Mouse (Mus musculus) ovary, postnatal 10 days (tissue): ENCODE results near the gene Gm10803.

Source experiments
- DNase-seq: peaks from one replicate; pipeline ENCODE4 v3.0.0; 2022; ENCODE audit warnings: low spot score

The Gm10803 gene

DNA sequence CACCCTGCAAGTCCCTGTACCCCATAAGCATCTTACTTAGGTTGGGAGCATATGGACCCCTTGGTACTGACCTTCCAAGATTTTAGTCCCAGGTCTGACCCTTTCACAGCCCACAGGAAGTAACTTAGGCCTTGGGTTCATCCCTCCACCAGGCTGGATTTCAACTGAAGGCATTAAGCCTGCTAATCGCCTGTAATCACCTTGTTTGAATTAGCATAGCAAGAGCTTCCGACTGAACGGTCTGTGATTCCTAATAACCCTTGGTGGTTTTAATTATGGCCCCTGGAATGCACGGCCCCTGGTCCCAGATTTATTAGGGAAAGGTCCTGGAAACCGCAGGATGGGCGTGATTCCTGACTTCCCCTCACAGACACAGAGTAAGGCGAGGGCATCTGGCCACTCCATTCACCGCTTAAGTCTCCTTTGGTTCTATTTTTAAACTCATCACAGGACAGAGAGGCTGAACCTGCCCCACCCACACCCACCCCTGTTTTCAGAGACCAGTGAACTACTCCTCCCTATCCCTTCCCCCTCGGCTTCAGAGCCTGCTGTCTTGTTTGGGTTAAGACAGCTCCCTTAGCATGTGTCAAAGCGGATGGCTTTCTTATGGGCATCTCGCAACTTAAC, 31.9 kb downstream of the Gm10803 start:
- no peak for DNase-seq

DNA sequence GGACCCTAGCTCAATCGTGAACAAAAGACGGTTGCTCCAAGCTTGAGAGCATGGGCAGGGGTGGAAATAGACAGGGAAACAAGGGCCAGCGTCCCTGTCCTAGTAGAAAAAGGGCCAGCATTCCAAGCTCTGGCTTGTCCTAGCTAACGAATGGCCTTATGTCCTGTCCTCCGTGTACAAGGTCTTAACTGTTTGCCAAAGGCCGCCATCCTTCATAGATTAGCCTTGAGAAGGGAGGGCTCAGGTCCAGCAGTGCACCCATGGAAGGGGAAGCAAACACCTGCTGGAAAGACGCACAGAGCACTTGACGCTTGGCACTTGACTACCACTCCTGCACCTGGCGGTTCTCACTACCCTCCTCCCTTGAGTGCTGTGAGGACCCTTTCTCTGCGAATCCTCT, 32.8 kb downstream of the Gm10803 start:
- no peak for DNase-seq

DNA sequence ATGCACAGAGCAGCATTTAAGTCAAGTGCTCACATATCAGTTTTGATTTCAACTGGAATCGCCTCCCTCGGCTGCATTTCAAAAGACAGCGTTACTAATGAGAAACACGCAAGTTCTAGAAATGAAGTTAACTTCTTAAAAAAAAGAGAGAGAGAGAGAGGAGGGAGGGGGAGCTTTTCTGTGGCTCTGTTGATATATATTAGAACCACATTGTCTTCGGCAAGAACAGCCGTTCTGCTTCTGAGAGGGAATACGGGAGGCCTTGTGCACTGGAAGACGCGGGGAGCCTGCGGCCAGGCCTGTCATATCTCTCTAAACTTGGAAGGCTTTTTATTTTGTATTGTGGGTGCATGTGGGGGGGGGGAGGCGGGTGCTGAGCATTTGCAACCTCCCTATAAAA, 36.8 kb downstream of the Gm10803 start:
- DNase-seq, result no peak

DNA sequence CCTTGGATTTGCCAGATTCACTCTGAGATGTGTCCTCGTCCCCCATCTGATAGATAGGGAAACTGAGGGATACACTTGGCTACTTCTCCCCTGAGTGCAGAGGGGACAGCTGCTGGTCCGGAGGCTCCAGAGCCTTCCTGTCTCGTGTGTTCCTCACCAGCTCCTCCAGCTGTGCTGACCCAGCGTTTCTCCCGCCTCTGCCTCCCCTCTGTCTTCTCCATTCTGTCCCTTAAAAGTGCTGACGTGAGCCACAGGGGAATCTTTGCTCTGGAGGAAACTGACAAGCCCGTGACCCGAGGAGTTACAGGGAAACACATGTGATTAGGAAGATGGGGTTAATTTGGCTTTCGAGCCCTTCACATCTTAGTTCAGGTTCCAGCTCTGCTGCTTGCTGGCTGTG, 39.4 kb downstream of the Gm10803 start:
- no peak for DNase-seq

DNA sequence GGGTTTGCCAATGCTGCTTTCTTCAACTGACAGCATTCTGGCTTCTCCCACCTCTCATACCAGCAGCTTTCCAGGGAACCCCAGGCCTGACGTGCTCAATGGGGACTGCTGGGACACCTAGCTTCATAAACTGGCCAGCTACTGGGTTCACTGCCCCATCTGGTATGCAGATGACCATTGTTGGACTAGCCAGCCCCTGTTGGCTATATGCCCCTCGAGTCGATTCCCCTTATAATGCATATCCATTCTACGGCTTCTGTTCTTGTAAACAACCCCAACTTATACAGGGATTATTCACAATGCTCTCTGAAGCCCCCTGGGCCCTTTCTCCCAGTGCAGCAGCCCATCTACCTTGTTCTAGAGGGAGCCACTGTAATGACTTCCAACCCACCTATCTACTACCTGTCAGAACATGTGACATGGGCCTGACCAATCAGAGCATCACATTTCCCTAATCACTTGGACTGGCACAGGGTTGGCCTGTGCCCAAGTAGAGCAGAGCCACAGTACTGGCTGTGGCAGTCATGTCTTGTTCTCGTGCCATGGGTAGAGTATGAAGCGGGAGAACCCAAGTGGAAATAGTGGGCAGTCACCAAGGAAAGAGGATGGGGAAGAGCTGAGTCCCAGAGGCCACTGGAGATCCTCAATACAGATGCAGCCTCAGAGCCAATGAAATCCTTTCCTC, 44.4 kb downstream of the Gm10803 start:
- DNase-seq, result no peak

DNA sequence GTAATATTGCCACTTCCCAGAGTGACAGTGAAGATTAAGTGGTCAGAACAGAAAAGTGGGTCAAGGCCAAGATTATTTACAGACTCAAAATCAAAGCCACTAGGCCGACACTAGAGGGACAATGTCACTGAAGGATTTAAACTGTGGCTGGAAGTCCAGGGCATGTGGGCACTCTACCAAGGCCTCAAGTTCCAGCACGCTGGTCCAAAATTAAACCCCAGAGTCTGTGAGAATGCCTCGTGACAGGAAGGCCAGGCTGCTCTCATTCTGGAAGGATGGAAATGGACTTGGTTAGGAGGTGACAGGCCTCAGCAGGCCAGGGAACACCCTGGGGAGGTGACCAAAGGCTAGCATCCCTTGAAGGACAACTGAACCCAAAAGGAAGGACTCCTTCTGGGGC, 48.4 kb downstream of the Gm10803 start:
- DNase-seq, result no peak

DNA sequence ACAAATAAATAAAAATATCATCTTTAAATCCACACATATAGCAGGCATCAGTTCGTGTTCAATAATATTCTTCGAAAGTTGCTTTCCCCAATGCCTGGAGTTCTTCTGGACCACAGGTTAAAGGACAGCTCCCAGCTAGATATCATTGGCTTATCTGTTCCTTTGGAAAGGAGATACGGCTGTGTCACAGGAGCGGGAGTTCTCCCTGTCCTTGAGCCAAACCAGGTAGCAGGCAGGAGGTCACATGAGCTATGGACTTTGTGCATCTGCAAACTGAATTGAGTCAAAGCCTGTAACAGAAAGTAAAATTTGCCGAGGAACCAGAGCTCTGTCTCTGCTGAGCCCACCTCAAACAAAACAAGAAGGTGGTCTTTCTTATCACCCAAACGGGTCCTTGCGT, 52.7 kb downstream of the Gm10803 start:
- no peak for DNase-seq
